Mouse (Mus musculus): ENCODE measurements at regions not wholly inside any gene's neighbourhood (a gene's known extent, or its start where the extent isn't known, plus 50 kb on each side); places are given as distances from the start of the nearest gene placed in this dataset.

- no peak for DNase-seq (ENCODE audit: low spot score)
Measured at GRCm38 (mm10) chr9:75955082-75955481, 59.6 kb upstream of the Hmgcll1 start.

- no peak for DNase-seq (ENCODE audit: low spot score)
Measured at GRCm38 (mm10) chr9:75956370-75956769, 58.3 kb upstream of the Hmgcll1 start.

- DNase-seq (ENCODE audit: low spot score): no peak
Measured at GRCm38 (mm10) chr9:75958720-75959339, 55.8 kb upstream of the Hmgcll1 start.

- peak; percentile 7 for DNase-seq (ENCODE audit: low spot score)
Measured at GRCm38 (mm10) chr9:75959775-75960174, 54.9 kb upstream of the Hmgcll1 start.

GRCm38 (mm10) chr9:75960587-75961349, 53.9 kb upstream of the Hmgcll1 start:
- no peak for DNase-seq (ENCODE audit: low spot score)

Measured in ovary, adult 18-20 months (tissue).